Mouse (Mus musculus) limb, embryonic 15.5 days (tissue): ENCODE results near the gene Irf9. TPM values are rescaled to one million over a fixed set of nuclear protein-coding genes. Genes with fewer than 3 reads are reported as not detected.

Source experiments
- ATAC-seq: fragments of 200-750 bp; cut with Nextera tagmentation; 2 replicates; pipeline ENCODE4 v1.8.0; 2017; ENCODE audit warnings: low read depth, moderate TSS enrichment; ENCODE audit not compliant: insufficient number of reproducible peaks, low FRiP score, low TSS enrichment
- H3K27ac ChIP-seq: fragments of 300-500 bp; sonication (generic); 2 replicates; pipeline ENCODE4 v1.5.1; 2015; ENCODE audit warnings: moderate library complexity, mild to moderate bottlenecking, inconsistent platforms
- H3K27me3 ChIP-seq: fragments of 300-500 bp; sonication (generic); 2 replicates; pipeline ENCODE4 v1.6.1; 2015; ENCODE audit warnings: inconsistent platforms
- H3K36me3 ChIP-seq: fragments of 300-500 bp; sonication (generic); 2 replicates; pipeline ENCODE4 v1.6.1; 2015; ENCODE audit warnings: inconsistent platforms
- H3K4me1 ChIP-seq: fragments of 300-500 bp; sonication (generic); 2 replicates; pipeline ENCODE4 v1.6.1; 2015; ENCODE audit warnings: inconsistent platforms
- H3K4me2 ChIP-seq: fragments of 300-500 bp; sonication (generic); 2 replicates; pipeline ENCODE4 v1.6.1; 2015; ENCODE audit warnings: mild to moderate bottlenecking, inconsistent platforms
- H3K4me3 ChIP-seq: fragments of 300-500 bp; sonication (generic); 2 replicates; pipeline ENCODE4 v1.5.1; 2015; ENCODE audit warnings: mild to moderate bottlenecking, inconsistent platforms
- H3K9ac ChIP-seq: fragments of 300-500 bp; sonication (generic); 2 replicates; pipeline ENCODE4 v1.6.1; 2015; ENCODE audit warnings: inconsistent platforms
- H3K9me3 ChIP-seq: fragments of 300-500 bp; sonication (generic); 2 replicates; pipeline ENCODE4 v1.6.1; 2016; ENCODE audit warnings: inconsistent platforms
- WGBS: fragments of 180-500 bp; shearing (Covaris S2); methylation state at CpG from one replicate; pipeline ENCODE4 v1.1.7; 2015; 5-methylcytosine and 5-hydroxymethylcytosine counted together
- polyA plus RNA-seq: library from polyadenylated mRNA; unstranded; fragments of >200 nt; fragmentation: Nextera tagmentation; extraction: Ambion mirVana; gene quantifications from 2 replicates; pipeline ENCODE4 v1.2.1, GENCODE M21; 2015

Irf9 gene
- polyA plus RNA-seq, 1 experiment from 2014 or later: 13.7 TPM

GRCm38 (mm10) chr14:55651528-55651927 is 48.2 kb downstream of the Irf9 start:
- 0 out of 2 replicates have a peak, but pooled peaks cover 3% of the 10 kb centered on the region for H3K4me1 ChIP-seq
- no peak overlapping the region for H3K9ac ChIP-seq
- no peaks in the 10 kb centered on the region for H3K27me3 ChIP-seq
- no peaks in the 10 kb centered on the region for H3K9me3 ChIP-seq
- H3K4me3 ChIP-seq: no peak overlapping the region
- no peak overlapping the region for H3K27ac ChIP-seq
- no peak for ATAC-seq
- 76% methylated on average over 7 of the region's 7 CpGs for WGBS
- no peak overlapping the region for H3K4me2 ChIP-seq
- peaks cover 8% of the 10 kb centered on the region; the same call in 1 of the 2 replicates for H3K36me3 ChIP-seq

- WGBS: 85% methylated on average over 3 of the region's 3 CpGs
- no peak for ATAC-seq
Measured at GRCm38 (mm10) chr14:55656935-55657334, 53.6 kb downstream of the Irf9 start.

GRCm38 (mm10) chr14:55658011-55658410 is 54.6 kb downstream of the Irf9 start:
- no peak overlapping the region for H3K4me2 ChIP-seq

More at GRCm38 (mm10) chr14:55656935-55657334, 53.6 kb downstream of the Irf9 start:
- Histone ChIP-seq H3K27ac (no peak overlapping the region), H3K4me2 (no peak overlapping the region), H3K9ac (no peak overlapping the region), H3K4me1 (peaks cover 16% of the 10 kb centered on the region), H3K4me3 (no peak overlapping the region), H3K9me3 (no peaks in the 10 kb centered on the region), H3K27me3 (no peaks in the 10 kb centered on the region), H3K36me3 (peaks cover 18% of the 10 kb centered on the region)

More at GRCm38 (mm10) chr14:55658011-55658410, 54.6 kb downstream of the Irf9 start:
- Histone ChIP-seq H3K9ac (no peak overlapping the region), H3K4me3 (no peak overlapping the region), H3K27ac (no peak overlapping the region), H3K36me3 (peaks cover 27% of the 10 kb centered on the region), H3K4me1 (peaks cover 13% of the 10 kb centered on the region), H3K9me3 (no peaks in the 10 kb centered on the region), H3K27me3 (no peaks in the 10 kb centered on the region)
- WGBS: 93% methylated on average over 5 of the region's 5 CpGs
- ATAC-seq: no peak

Other genes starting within 250 kb of the Irf9 start
- gene Dhrs4, start 124.8 kb upstream of the Irf9 start, polyA plus RNA-seq: 70.3 and 76.2 TPM in 2 replicates
- 2.1 and 2.4 TPM in 2 replicates for gene Carmil3, start 112.9 kb upstream of the Irf9 start, polyA plus RNA-seq
- 0.36 and 0.54 TPM in 2 replicates for gene Cpne6, start 93.1 kb upstream of the Irf9 start, polyA plus RNA-seq
- not detected in 2 replicates for gene Nrl, start 78.6 kb upstream of the Irf9 start, polyA plus RNA-seq
- 32.4 and 34.3 TPM in 2 replicates for gene Pck2, start 63.3 kb upstream of the Irf9 start, polyA plus RNA-seq
- 50.0 and 50.1 TPM in 2 replicates for gene Dcaf11, start 43.6 kb upstream of the Irf9 start, polyA plus RNA-seq
- 1.3 and 1.4 TPM in 2 replicates for gene A730061H03Rik, start 43.2 kb upstream of the Irf9 start, polyA plus RNA-seq
- gene Fitm1, start 28.0 kb upstream of the Irf9 start, polyA plus RNA-seq: 17.3 and 44.6 TPM in 2 replicates
- 141 and 148 TPM in 2 replicates for gene Psme1, start 25.4 kb upstream of the Irf9 start, polyA plus RNA-seq
- 12.6 and 16.2 TPM in 2 replicates for gene Emc9, start 18.3 kb upstream of the Irf9 start, polyA plus RNA-seq
- gene Psme2, start 12.5 kb upstream of the Irf9 start, polyA plus RNA-seq: 239 and 241 TPM in 2 replicates
- 20.0 and 20.6 TPM in 2 replicates for gene Rnf31, start 11.9 kb upstream of the Irf9 start, polyA plus RNA-seq
- gene Rec8, start 14.5 kb downstream of the Irf9 start, polyA plus RNA-seq: 3.3 TPM in 2 replicates
- 107 and 125 TPM in 2 replicates for gene Ipo4, start 32.4 kb downstream of the Irf9 start, polyA plus RNA-seq
- gene Gm49378, start 34.3 kb downstream of the Irf9 start, polyA plus RNA-seq: 1.5 and 1.6 TPM in 2 replicates
- 115 and 124 TPM in 2 replicates for gene Tm9sf1, start 40.2 kb downstream of the Irf9 start, polyA plus RNA-seq
- gene Tssk4, start 46.6 kb downstream of the Irf9 start, polyA plus RNA-seq: 1.0 and 1.1 TPM in 2 replicates
- gene Mdp1, start 56.9 kb downstream of the Irf9 start, polyA plus RNA-seq: 56.0 and 58.7 TPM in 2 replicates
- 61.0 and 61.1 TPM in 2 replicates for gene Gmpr2, start 68.4 kb downstream of the Irf9 start, polyA plus RNA-seq
- gene Nedd8, start 68.6 kb downstream of the Irf9 start, polyA plus RNA-seq: 536 and 558 TPM in 2 replicates
- 31.5 and 33.3 TPM in 2 replicates for gene Tinf2, start 78.2 kb downstream of the Irf9 start, polyA plus RNA-seq
- 47.8 and 48.0 TPM in 2 replicates for gene Tgm1, start 110.4 kb downstream of the Irf9 start, polyA plus RNA-seq
- 29.4 and 31.3 TPM in 2 replicates for gene Rabggta, start 118.7 kb downstream of the Irf9 start, polyA plus RNA-seq
- gene Dhrs1, start 142.1 kb downstream of the Irf9 start, polyA plus RNA-seq: 83.3 and 93.4 TPM in 2 replicates
- gene Nop9, start 142.1 kb downstream of the Irf9 start, polyA plus RNA-seq: 27.9 and 31.9 TPM in 2 replicates
- gene Cideb, start 154.9 kb downstream of the Irf9 start, polyA plus RNA-seq: 0.58 and 0.74 TPM in 2 replicates
- gene Ltb4r2, start 157.9 kb downstream of the Irf9 start, polyA plus RNA-seq: 0.83 and 1.3 TPM in 2 replicates
- gene Ltb4r1, start 162.4 kb downstream of the Irf9 start, polyA plus RNA-seq: 1.2 and 1.4 TPM in 2 replicates
- gene Adcy4, start 180.5 kb downstream of the Irf9 start, polyA plus RNA-seq: 16.8 and 21.3 TPM in 2 replicates
- gene Ripk3, start 185.3 kb downstream of the Irf9 start, polyA plus RNA-seq: 35.0 and 37.6 TPM in 2 replicates
- gene Nfatc4, start 219.6 kb downstream of the Irf9 start, polyA plus RNA-seq: 89.3 and 95.9 TPM in 2 replicates